Mouse (Mus musculus) natural killer cell, adult 2 months (primary cell): ENCODE measurements around the gene Lemd2.
"Not testable (repeated sequence)": the region's sequence is repeated elsewhere in the genome, so short reads cannot be mapped to it uniquely, and the experiment has no call there.

Experiments
- DNase-seq, 2 experiments: peaks; one replicate each; pipeline ENCODE4 v3.0.0; 2022; ENCODE audit warnings: low spot score in 2 of 2

Lemd2 gene

DNA sequence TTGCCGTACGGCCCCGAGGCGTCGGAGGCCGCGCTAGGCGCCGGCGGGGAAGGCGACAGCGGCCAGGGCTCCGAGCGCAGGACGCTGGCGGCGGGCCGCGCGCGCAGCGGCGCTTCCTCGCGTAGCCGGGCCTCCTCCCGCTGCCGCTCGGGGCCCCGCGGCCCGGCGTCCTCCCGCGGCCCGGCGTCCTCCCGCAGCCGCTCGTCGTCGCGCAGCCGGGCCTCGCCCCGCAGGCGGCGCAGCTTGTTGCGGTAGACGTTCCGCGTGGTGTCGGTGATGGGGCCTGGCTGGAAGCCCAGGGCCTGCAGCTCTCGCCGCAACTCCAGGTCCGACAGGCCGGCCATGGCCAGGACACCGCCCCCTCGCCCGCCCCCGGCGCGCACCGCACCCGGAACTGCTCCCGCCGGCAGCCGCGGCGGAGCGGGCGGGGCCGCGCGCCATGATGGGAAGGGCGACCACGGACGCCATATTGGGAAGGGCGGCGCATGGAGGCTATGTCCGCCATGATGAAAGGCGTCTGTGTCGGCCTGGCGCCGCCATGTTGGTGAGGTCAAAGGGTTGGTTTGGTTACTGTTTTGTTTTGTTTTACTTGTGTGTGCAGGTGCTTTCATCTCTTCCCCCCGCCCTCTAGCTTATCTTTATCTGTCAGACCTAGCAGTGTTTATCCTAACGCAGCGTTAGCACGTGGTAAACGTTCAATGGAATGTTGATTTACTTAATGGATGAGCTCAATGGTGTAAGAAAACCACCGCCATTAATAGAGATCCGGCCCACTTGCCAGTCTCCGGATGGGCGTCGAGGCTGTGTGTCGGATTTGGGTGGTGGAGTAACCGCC is at the start of gene Lemd2:
TSS of gene Lemd2 (minus strand) at position 395 of the 835 bp plus-strand sequence.
- peak; percentile 91 to 94 for DNase-seq

- no peak for DNase-seq
Observed at GRCm38 (mm10) chr17:27251150-27251549, 46.9 kb upstream of the Lemd2 start.

GRCm38 (mm10) chr17:27250461-27250860 is 46.2 kb upstream of the Lemd2 start:
- DNase-seq: no peak

GRCm38 (mm10) chr17:27249073-27249472 is 44.8 kb upstream of the Lemd2 start:
- DNase-seq: no peak

DNA sequence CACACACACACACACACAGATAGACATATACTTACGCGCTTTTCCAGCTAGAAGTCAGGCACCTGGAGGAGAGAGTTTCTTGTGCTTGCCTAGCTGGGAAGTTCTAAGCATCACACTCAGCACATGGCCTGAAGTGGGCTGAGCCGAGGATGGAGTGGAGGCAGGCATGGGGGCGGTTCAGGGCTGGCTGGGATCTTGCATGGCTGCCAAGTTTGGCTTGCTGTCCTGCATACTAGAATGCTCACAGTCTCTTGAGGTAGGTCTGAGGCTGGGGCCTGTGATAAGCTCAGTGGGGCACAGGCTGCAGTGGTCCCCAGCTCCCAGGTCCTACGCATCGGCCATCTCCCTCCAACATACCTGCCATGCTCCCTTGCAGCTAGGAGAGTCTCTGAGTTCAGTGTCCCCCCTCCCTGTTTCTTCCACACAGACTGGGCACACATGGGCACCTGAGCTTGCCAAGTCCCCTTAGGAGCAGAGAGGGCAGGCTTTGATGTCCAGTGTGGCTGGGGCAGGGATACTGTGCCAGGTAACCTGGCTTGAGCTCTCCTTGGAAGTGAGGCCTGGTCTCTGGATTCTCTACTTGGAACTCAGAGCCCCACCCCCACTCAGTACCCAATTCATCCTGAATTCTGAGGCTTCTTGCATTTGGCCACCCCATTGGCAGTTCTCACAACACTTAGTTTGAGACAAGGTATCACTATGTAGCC is 43.6 kb upstream of the Lemd2 start:
- no peak for DNase-seq

DNA sequence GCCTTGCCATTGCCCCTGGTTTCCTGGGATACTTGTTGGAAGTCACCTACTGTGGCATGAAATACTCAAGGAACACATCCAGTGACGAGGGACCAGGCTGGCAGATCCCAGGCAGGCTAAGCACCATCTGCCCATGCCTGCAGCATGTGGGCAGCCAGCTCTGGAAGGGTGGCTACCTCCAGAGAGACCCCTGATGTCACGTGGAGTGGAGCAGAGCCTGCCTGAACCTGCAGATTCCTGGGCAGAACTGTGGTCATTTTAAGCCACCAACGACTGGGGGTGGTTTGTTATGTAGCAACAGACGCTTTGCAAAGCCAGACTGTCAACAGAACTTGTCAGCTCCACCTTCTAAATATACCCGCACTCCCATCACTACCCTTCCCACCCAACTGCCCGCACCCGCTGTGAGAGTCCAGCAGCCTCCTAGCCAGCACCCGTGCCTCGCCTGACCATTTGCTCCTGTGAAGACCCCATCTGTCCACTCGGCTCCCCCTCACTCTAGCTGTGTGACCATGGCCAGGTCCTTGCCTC is 41.6 kb upstream of the Lemd2 start:
- no peak for DNase-seq

GRCm38 (mm10) chr17:27244912-27245311 is 40.6 kb upstream of the Lemd2 start:
- DNase-seq: no peak

GRCm38 (mm10) chr17:27242194-27243189 is 38.2 kb upstream of the Lemd2 start:
- DNase-seq: no peak

GRCm38 (mm10) chr17:27240556-27241457 is 36.5 kb upstream of the Lemd2 start:
- DNase-seq: no peak

DNA sequence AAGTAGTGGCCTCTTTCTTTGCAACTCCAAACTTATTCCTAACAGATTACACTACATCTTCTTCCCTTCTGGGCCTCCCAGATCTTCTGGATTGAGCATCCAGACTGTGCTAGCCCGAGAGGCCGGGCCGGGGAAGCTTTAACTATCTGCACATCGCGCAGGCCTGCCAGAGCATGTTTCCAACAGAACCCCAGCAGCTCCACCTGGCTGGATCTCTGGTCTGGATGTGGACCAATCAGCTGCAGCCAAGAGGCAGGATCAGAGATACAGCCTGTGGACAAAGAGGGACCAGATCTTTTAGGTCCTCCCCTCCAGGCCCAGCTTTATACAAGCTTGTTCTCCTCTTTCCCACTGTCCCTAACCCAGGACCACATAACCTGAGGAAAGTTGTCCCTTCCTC is 35.7 kb upstream of the Lemd2 start:
- no peak for DNase-seq

GRCm38 (mm10) chr17:27238637-27239036 is 34.4 kb upstream of the Lemd2 start:
- DNase-seq: no peak

- DNase-seq: no peak
Observed at GRCm38 (mm10) chr17:27237731-27238130, 33.5 kb upstream of the Lemd2 start.

- no peak for DNase-seq
Observed at GRCm38 (mm10) chr17:27233298-27233697, 29.0 kb upstream of the Lemd2 start.

DNA sequence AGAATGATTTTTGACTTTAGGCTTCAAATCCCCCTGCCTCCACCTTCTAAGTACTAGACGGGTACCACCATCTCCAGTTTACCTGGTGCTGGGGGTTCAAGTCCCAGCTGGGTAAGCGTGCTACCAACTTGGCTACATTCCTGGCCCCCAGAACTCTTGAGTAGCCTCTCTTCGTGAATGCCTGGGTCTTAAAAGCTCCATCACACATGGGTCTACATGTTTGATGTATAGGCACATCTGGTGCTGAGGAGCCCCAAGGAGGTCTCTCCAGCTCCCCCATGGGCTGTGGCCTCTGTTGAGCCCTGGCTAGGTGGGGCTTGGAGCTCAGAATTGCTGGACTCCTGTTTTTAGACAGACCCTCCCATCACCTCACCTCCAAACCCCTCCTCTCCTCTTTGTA is 27.9 kb upstream of the Lemd2 start:
- DNase-seq: no peak

DNA sequence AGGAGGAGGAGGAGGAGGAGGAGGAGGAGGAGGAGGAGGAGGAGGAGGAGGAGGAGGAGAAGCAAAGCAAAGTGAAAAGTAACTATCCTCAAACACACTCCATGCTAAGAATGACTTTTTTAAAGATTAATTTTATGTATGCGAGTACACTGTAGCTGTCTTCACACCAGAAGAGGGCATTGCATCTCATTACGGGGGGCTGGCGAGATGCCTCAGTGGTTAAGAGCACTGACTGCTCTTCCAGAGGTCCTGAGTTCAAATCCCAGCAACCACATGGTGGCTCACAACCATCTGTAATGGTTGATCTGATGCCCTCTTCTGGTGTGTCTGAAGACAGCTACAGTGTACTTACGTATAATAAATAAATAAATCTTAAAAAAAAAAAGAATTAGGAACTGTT is 27.3 kb upstream of the Lemd2 start:
- not testable (repeated sequence) for DNase-seq

DNA sequence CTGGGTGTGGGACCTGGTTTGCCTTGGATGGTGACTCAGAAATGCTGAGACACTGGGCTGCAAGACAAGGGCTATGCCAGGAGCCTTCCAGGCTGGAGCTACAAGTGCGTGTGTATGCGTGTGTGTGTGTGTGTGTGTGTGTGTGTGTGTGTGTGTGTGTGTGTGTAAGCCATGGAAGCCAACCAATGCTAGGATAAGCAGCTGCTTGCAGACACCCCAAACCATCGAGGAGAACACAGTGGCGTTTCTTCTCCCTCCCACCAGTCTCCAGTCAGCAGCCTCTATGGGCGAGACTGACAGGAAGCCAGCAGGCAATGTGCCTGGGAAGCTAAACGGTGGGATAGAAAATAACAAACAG is 26.9 kb upstream of the Lemd2 start:
- no peak for DNase-seq

DNA sequence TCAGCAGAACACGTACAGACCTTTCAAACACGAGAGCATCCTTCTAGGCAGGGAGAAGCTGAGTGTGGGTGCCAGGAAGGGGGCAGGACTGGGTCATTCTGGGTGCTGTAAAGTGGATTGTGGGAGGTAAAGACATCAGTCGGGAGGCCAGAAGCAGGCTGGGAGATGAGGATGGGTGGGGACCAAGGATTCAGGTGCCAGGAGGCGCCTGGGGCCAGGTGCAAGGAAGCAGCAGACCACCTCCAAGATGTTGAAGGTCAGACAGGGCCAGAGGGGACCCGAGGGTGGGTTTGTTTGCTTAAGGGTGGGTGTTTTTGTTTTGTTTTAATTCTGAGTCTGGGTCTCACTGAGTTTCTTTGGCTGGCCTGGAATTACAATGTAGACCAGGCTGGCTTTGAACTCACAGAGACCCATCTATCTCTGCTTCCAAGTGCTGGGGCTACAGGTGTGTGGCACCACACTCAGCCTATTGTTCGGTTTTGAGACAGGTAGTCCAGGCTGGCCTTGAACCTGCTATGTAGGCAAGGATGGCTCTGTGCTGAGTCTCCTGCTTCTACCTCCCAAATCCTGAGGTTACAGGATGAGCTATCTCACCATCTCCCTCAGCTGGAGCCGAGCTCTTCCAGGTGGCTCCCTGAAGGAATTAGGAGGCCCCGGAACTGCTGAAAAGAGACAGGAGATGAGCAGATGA is 26.3 kb upstream of the Lemd2 start:
- no peak for DNase-seq

DNA sequence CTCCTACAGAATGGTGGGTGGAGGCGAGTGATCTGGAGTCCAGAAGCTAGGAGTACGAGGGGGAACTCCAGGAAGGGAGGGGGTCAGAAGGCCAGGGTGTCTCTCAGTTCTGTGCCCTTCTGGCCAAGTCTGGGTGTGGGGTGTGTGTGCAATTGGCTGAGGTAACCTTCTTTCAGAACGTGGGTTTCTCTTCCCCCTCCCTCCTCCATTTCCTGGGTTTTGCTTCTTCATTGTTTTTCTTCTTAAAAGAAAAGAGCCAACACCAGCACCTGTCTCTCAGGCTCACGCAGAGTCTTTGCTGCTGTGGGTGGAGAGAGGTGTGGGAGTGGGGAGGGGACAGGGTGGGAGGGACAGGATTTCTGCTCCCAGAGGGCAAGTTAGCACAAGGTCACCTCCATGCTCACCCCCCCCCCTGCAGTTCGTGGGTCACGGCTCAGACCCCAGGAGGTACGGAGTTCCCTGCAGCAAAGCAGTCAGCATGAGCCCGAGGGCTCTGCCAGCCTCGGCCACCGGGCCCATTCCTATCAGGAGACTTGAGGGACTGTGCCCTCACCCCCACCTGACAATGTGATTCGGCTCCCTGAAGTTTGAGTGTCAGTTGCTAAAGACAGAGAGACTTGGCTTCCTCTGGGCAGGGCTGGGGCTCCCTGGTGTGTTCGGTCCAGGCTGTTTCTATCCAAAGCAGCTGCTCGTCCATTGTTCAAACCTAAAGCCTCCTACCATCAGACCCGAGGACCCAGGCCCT is 25.6 kb upstream of the Lemd2 start:
- peak in 1 of 2 experiments; percentile 42 for DNase-seq

DNA sequence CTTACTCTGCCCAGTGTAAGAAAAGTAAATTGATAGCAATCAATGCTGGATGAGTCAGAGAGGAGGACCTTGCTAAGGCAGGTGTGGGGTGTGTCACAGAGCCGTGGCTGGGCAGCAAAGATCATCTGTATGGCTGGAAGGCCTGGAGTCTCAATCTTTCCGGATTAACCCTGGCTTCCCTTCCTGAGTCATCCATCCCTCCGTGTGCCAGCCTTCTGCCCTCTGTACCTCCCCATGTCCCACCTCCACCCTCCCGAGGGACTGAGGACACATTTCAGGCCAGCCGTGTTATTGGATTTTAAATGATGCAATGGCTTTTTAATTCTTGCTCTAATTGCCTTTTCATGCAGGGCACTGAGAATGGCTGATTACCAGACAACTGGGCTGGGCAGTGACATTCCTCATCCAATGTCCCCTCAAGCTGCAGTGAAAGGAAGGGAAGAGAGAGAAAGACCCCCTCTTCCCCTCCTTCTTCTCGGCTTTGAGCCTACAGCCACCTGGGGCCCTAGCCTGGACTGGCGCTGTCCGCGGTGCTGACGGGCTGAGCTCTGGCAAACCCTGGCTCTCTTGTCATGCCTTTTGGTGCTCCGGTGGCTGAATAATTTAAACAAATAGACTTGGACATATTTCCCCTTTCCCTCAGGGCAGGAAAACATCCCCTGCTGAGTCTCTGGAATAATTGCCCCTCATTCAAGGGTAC is 24.1 kb upstream of the Lemd2 start:
- peak in 1 of 2 experiments; percentile 48 for DNase-seq
